Mouse (Mus musculus): ENCODE data around the gene Defb36.
A peak's percentile ranks its signal among the peaks of the same experiment; 100 is the strongest.

Defb36 gene

GRCm38 (mm10) chr2:152622151-152622550 lies 18.0 kb downstream of the Defb36 start:
- no peak for DNase-seq (ENCODE audit: low spot score in 2 of 2)

DNA sequence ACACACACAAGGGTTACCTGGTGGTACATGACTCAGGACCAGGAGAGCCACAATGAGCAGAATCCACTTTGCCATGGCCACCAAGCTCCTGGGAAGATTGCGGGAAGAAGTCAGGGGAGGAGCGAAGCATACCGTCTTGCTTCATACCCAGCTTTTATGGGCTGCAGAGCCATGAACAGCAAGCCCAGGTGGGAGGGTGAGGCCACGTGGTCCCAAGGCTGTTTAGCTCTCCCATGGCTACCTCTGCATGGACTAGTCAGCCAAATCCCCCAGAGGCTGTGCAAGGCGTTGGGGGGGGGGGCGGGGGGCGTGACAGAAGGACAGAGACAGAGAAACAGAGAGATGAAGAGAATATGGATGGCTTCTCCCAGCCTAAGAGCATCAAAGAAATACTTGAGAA lies 18.8 kb downstream of the Defb36 start, which contains the start of gene Defb25:
Defb25 (minus strand) TSS at position 101 of the 400 bp plus-strand sequence.
- no peak for DNase-seq (ENCODE audit: low spot score in 2 of 2)

GRCm38 (mm10) chr2:152624566-152624965 lies 20.4 kb downstream of the Defb36 start:
- DNase-seq (ENCODE audit: low spot score in 2 of 2), result no peak

GRCm38 (mm10) chr2:152625256-152625655 lies 21.1 kb downstream of the Defb36 start:
- DNase-seq (ENCODE audit: low spot score in 2 of 2), result no peak

DNA sequence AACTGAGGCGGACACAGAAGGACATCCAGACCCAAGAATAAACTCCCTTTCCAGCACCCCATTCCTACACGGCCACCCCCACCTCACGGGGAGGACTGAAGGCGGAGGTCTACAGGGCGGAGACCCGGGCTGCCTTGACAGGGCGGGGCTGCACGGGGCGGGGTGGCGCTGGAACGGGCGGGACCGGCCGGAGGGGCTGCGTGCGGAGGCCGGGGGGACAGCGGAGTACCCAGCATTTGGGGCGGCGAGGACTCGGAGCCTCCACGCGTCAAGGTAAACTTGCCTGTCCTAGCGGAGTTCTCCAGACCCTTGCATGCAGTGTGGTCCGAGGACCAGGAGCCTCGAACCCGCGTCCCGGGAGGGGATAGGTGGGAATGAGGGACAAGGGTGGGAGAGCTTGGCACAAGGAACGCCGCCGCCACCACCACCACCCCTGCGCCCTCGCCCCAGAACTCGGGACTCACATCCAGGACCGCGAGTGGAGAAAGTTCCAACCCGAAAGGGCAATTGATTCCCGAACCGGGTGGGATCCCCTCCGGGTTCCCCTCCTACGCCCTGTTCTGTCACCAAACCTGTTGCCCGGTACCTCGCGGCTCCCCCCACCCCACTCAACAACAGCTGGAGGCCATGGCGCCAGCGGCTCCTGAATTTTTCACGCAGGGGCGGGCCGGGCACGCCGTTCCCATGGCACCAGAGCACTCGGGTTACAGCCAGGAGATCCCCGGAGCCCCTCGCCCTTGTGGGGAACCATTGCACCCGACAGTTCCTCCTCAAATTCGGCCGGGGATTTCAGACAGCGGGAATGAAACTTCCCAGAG lies 22.9 kb downstream of the Defb36 start, which contains the start of gene Rem1:
Rem1 (plus strand) TSS at position 178 of the 818 bp plus-strand sequence.
- DNase-seq (ENCODE audit: low spot score in 2 of 2), result no peak

- no peak for DNase-seq (ENCODE audit: low spot score in 2 of 2)
These were observed 23.9 kb downstream of the Defb36 start for GRCm38 (mm10) chr2:152628066-152628465.

DNA sequence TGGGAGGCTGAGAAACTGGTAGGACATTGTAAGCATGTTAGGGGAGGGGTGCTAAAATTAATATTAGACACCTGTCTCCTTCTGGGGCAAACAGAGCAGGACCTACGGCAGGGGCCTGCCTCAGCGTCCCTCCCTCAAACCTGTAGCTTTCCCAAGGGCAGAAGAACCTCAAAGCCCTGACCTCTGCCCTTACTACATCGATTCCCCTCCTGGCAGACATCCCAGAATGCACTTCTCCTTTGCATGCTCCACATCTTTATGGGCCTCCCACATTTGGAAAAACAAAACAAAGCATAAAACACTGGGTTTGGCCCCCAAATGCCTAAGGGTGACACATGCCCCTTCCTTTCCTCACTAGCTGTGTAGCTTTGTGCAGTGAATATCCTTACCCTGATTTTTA lies 25.1 kb downstream of the Defb36 start:
- no peak for DNase-seq (ENCODE audit: low spot score in 2 of 2)

- DNase-seq (ENCODE audit: low spot score in 2 of 2), result no peak
These were observed 25.8 kb downstream of the Defb36 start for GRCm38 (mm10) chr2:152629904-152630303.

DNA sequence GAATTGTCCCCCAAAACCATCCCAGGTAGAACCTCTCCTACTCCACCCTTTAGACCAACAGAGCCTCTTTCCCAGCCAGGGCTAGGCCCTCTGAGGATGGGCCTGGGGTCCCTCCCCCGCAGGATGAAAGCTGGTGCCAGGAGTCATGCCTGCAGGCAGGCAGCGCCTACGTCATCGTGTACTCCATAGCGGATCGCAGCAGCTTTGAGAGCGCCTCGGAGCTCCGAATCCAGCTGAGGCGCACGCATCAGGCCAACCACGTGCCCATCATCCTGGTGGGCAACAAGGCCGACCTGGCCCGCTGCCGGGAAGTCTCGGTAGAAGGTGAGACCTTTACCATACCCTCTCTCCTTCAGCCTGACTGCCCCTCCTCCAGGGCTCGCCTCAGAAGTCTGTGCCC lies 29.2 kb downstream of the Defb36 start:
- DNase-seq (ENCODE audit: low spot score in 2 of 2), result no peak

GRCm38 (mm10) chr2:152634311-152634710 lies 30.2 kb downstream of the Defb36 start:
- DNase-seq (ENCODE audit: low spot score in 2 of 2), result no peak

DNA sequence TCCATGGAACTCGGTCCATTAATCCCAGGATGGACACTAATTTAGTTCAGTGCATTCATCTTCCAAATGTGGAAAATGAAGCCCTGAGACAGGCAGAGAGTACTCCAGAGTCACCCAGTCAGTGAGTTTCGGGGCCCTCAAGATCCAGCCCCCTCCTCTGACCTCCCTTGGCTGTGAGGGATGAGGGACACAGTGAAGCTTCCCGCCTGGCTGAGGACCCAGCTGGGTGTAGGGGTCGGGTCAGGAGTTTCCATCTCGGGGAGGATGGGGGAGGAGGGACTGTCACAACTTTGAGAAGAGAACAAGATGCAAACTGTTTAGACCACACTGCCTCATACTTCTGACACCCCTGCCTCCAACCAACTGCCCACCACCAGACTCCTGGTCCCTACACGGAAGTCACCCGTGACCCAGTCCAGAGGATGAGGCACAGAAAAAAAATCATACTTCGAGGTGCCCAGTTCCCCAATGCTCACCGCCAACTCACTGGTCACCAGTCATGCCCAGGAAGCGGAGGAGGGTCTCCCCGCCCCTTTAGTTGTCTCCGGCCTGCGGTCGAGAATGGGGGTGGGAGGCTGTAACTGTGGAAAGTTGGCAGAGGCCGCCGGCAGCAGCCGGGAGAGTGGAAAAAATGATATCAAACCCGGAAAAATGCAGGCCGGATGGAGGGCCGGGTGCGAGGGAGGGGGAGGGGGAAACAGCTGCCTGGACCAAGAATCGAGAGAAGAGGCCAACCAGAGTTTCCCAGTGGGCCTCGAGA lies 32.3 kb downstream of the Defb36 start:
- DNase-seq (ENCODE audit: low spot score in 2 of 2), result peak in 1 of 2 experiments; percentile 41

- no peak for DNase-seq (ENCODE audit: low spot score in 2 of 2)
These were observed 32.8 kb downstream of the Defb36 start for GRCm38 (mm10) chr2:152637006-152637322.

DNA sequence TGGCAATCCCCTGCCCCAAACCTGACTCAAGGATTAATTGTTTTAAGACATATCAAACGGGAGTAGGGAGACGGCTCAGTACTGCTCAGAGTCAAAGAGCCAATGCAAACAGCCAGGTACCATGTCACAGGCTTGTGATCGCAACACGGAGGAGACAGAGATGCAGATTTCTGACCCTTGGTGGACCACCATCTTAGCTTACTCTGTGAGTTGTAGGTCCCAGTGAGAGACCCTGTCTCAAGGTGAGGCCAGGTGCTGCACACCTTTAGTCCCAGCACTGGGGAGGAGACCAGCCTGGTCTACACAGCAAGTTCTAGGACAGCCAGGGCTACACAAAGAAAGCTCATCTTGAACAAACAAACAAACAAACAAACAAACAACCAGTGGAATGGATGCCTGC lies 33.3 kb downstream of the Defb36 start:
- no peak for DNase-seq (ENCODE audit: low spot score in 2 of 2)

DNA sequence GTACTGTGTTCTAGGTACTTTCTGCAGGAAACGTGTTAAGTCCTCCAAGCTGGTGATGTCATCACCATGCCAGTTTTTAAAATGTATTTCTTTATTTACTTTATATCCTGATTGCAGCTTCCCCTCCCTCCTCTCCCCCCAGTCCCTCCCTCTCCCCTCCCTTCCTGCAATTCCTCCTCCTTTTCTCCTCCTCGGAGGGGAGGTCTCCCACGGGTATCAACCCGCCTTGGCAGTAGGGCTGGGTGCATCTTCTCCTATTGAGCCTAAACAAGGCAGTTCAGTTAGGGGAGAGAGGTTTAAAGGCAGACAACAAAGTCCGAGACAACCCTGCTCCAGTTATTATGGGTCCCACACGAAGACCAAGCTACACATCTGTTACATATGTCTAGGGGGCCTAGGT lies 34.7 kb downstream of the Defb36 start:
- DNase-seq (ENCODE audit: low spot score in 2 of 2), result no peak

GRCm38 (mm10) chr2:152639406-152640113 lies 35.4 kb downstream of the Defb36 start:
- DNase-seq (ENCODE audit: low spot score in 2 of 2), result no peak

- peak in 1 of 2 experiments; percentile 41 for DNase-seq (ENCODE audit: low spot score in 2 of 2)
These were observed 48.9 kb downstream of the Defb36 start for GRCm38 (mm10) chr2:152652901-152653620.

GRCm38 (mm10) chr2:152653874-152654715 lies 50.0 kb downstream of the Defb36 start:
- no peak for DNase-seq (ENCODE audit: low spot score in 2 of 2)

GRCm38 (mm10) chr2:152657398-152657797 lies 53.3 kb downstream of the Defb36 start:
- DNase-seq (ENCODE audit: low spot score in 2 of 2), result peak in 1 of 2 experiments; percentile 45

GRCm38 (mm10) chr2:152661163-152661562 lies 57.0 kb downstream of the Defb36 start:
- no peak for DNase-seq (ENCODE audit: low spot score in 2 of 2)
